Mouse (Mus musculus) myocyte (in vitro differentiated cells): ENCODE measurements around the gene Mrps26. TPM values are rescaled to one million over a fixed set of nuclear protein-coding genes. Genes with fewer than 3 reads are reported as not detected.

Experiments used
- H3K27me3 ChIP-seq: one replicate; pipeline ENCODE4 v1.6.1; 2011; ENCODE audit not compliant: control insufficient read depth, insufficient read depth, insufficient read length
- H3K36me3 ChIP-seq: one replicate; pipeline ENCODE4 v1.6.1; 2011; ENCODE audit not compliant: control insufficient read depth, insufficient read depth
- H3K4me2 ChIP-seq: one replicate; pipeline ENCODE4 v1.6.1; 2011; ENCODE audit warnings: low read depth, control low read depth
- H3K4me3 ChIP-seq: one replicate; pipeline ENCODE4 v1.5.1; 2011; ENCODE audit warnings: mild to moderate bottlenecking, control low read depth, moderate library complexity
- H3K79me2 ChIP-seq: one replicate; pipeline ENCODE4 v1.6.1; 2011; ENCODE audit not compliant: control insufficient read depth, insufficient read depth
- H3ac ChIP-seq: one replicate; pipeline ENCODE4 v1.6.1; 2011; ENCODE audit not compliant: control insufficient read depth, insufficient read length
- CEBPB ChIP-seq: IDR thresholded peaks from 2 replicates; pipeline ENCODE4 v1.6.1; 2011; ENCODE audit warnings: mild to moderate bottlenecking, moderate library complexity; ENCODE audit not compliant: poor library complexity, insufficient read depth, severe bottlenecking
- E2F4 ChIP-seq: IDR thresholded peaks from one replicate; pipeline ENCODE4 v1.6.1; 2011; ENCODE audit warnings: mild to moderate bottlenecking, control low read depth, moderate library complexity; ENCODE audit not compliant: insufficient read depth
- MAX ChIP-seq: IDR thresholded peaks from one replicate; pipeline ENCODE4 v1.6.1; 2011; ENCODE audit warnings: low read depth, mild to moderate bottlenecking, control low read depth
- MYOD1 ChIP-seq, 3 experiments: IDR thresholded peaks; one replicate each; pipeline ENCODE4 v1.6.1; 2011; ENCODE audit warnings: control low read depth in 2 of 3, low read depth in 2 of 3, mild to moderate bottlenecking in 2 of 3, moderate library complexity in 1 of 3; ENCODE audit not compliant: insufficient read length in 2 of 3, control insufficient read depth in 1 of 3
- MYOG ChIP-seq, 3 experiments: IDR thresholded peaks; one replicate each; pipeline ENCODE4 v1.6.1; 2011; ENCODE audit warnings: control low read depth in 2 of 3, low read depth in 2 of 3, mild to moderate bottlenecking in 2 of 3; ENCODE audit not compliant: insufficient read length in 2 of 3, control insufficient read depth in 1 of 3, insufficient read depth in 1 of 3
- POLR2A ChIP-seq: IDR thresholded peaks from one replicate; pipeline ENCODE4 v1.6.1; 2011; ENCODE audit warnings: low read depth, mild to moderate bottlenecking, control low read depth, moderate library complexity; ENCODE audit not compliant: insufficient read length
- POLR2AphosphoS2 ChIP-seq: IDR thresholded peaks from one replicate; pipeline ENCODE4 v1.6.1; 2011; ENCODE audit warnings: low read depth, control low read depth; ENCODE audit not compliant: insufficient read length
- REST ChIP-seq: IDR thresholded peaks from one replicate; pipeline ENCODE4 v1.6.1; 2011; ENCODE audit warnings: mild to moderate bottlenecking, control low read depth, moderate library complexity; ENCODE audit not compliant: insufficient read depth, insufficient read length
- SRF ChIP-seq: IDR thresholded peaks from one replicate; pipeline ENCODE4 v1.6.1; 2011; ENCODE audit warnings: low read depth; ENCODE audit not compliant: control insufficient read depth, insufficient read length
- TCF12 ChIP-seq: IDR thresholded peaks from one replicate; pipeline ENCODE4 v1.6.1; 2011; ENCODE audit warnings: mild to moderate bottlenecking, control low read depth; ENCODE audit not compliant: poor library complexity, insufficient read depth, severe bottlenecking
- TCF3 ChIP-seq: IDR thresholded peaks from one replicate; pipeline ENCODE4 v1.6.1; 2011; ENCODE audit warnings: low read depth, control low read depth; ENCODE audit not compliant: insufficient read length
- USF1 ChIP-seq: IDR thresholded peaks from one replicate; pipeline ENCODE4 v1.6.1; 2011; ENCODE audit warnings: low read depth, mild to moderate bottlenecking, control low read depth, moderate library complexity
- polyA plus RNA-seq: library from polyadenylated mRNA; unstranded; fragments of >200 nt; fragmentation: generic; extraction: Trizol; gene quantifications from one replicate; pipeline ENCODE4 v1.2.1, GENCODE M21; 2012; ENCODE audit warnings: missing spikeins

Mrps26 gene
- polyA plus RNA-seq, 1 experiment: 86.9 TPM

- H3K79me2 ChIP-seq: no peaks in the 10 kb centered on the region
- H3K36me3 ChIP-seq: peaks cover 38% of the 10 kb centered on the region
- no peak overlapping the region for H3K4me2 ChIP-seq
- H3ac ChIP-seq: no peak overlapping the region
- no peaks in the 10 kb centered on the region for H3K27me3 ChIP-seq
- H3K4me3 ChIP-seq: no peak overlapping the region
- TF ChIP-seq MAX: no peak
- no peak for TF ChIP-seq TCF3
- no peak for TF ChIP-seq POLR2AphosphoS2
- TF ChIP-seq POLR2A: no peak
- no peak for TF ChIP-seq MYOD1 (IDR thresholded peaks at IDR 0.05; ENCODE audit: control insufficient read depth in 1 of 3, insufficient read length in 2 of 3, low read depth in 2 of 3)
- TF ChIP-seq CEBPB: no peak
- TF ChIP-seq MYOG (IDR thresholded peaks at IDR 0.05; ENCODE audit: control insufficient read depth in 1 of 3, insufficient read depth in 1 of 3, insufficient read length in 2 of 3, low read depth in 2 of 3): no peak
- no peak for TF ChIP-seq USF1
Observed at GRCm38 (mm10) chr2:130528457-130528856, 35.1 kb upstream of the Mrps26 start.

DNA sequence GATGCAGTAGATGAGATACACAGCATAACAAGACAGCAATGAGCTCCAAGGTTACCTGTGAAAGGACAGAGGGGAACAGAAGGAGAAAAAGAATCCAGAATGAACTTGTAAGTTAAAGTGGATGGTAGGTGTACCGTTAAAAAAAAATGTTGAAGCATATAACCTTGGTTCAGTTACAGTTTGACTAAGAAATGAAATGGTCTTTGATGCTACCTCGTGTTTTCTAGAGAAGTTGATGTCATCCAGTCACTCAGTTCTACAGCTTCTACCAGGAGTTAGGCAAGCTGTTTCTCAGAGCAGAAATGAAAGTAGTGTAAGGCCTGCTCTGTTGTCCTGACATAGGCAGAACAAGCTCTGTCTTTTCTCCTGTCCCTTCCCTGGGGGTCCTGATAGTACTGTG lies 34.3 kb upstream of the Mrps26 start:
- H3ac ChIP-seq: no peak overlapping the region
- no peaks in the 10 kb centered on the region for H3K79me2 ChIP-seq
- no peak overlapping the region for H3K4me2 ChIP-seq
- H3K36me3 ChIP-seq: peaks cover 39% of the 10 kb centered on the region
- TF ChIP-seq REST (no peak), TCF3 (no peak), MYOG (IDR thresholded peaks at IDR 0.05; ENCODE audit: control insufficient read depth in 1 of 3, insufficient read depth in 1 of 3, insufficient read length in 2 of 3, low read depth in 2 of 3) (no peak), USF1 (no peak), E2F4 (no peak), MYOD1 (IDR thresholded peaks at IDR 0.05; ENCODE audit: control insufficient read depth in 1 of 3, insufficient read length in 2 of 3, low read depth in 2 of 3) (no peak), SRF (no peak), MAX (no peak), TCF12 (no peak), POLR2A (no peak), POLR2AphosphoS2 (no peak), CEBPB (no peak)
- no peaks in the 10 kb centered on the region for H3K27me3 ChIP-seq
- no peak overlapping the region for H3K4me3 ChIP-seq

- Histone ChIP-seq H3ac (no peak overlapping the region), H3K4me2 (no peak overlapping the region), H3K4me3 (no peak overlapping the region), H3K27me3 (no peaks in the 10 kb centered on the region), H3K36me3 (peaks cover 45% of the 10 kb centered on the region), H3K79me2 (no peaks in the 10 kb centered on the region)
- TF ChIP-seq POLR2A: no peak
Observed at GRCm38 (mm10) chr2:130529925-130530324, 33.6 kb upstream of the Mrps26 start.

DNA sequence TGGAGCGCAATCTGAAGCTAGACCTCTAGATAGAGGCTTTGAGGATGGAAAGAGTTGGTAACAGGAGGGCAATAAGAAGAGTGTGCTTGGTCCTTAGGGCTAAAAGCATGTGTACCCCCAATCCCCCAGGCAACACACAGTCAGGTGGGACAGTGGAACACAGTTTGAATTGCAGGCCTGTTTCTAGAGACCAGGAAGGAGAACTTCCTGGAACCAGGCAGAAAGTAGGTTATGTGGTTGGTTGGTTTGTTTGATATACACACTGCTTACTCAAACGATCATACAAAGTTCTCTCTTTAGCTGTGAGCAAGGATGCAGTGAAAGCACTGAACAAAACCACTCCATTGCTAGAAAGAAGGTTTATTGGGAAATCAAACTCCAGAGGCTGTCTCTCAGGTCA lies 31.3 kb upstream of the Mrps26 start:
- no peaks in the 10 kb centered on the region for H3K27me3 ChIP-seq
- no peak overlapping the region for H3ac ChIP-seq
- H3K4me3 ChIP-seq: no peak overlapping the region
- TF ChIP-seq MAX (no peak), POLR2AphosphoS2 (no peak), TCF12 (no peak), SRF (no peak), POLR2A (no peak), CEBPB (no peak), REST (no peak), TCF3 (no peak), MYOD1 (IDR thresholded peaks at IDR 0.05; ENCODE audit: control insufficient read depth in 1 of 3, insufficient read length in 2 of 3, low read depth in 2 of 3) (no peak), E2F4 (no peak), MYOG (IDR thresholded peaks at IDR 0.05; ENCODE audit: control insufficient read depth in 1 of 3, insufficient read depth in 1 of 3, insufficient read length in 2 of 3, low read depth in 2 of 3) (no peak), USF1 (no peak)
- H3K4me2 ChIP-seq: no peak overlapping the region
- H3K36me3 ChIP-seq: peaks cover 53% of the 10 kb centered on the region
- no peaks in the 10 kb centered on the region for H3K79me2 ChIP-seq

DNA sequence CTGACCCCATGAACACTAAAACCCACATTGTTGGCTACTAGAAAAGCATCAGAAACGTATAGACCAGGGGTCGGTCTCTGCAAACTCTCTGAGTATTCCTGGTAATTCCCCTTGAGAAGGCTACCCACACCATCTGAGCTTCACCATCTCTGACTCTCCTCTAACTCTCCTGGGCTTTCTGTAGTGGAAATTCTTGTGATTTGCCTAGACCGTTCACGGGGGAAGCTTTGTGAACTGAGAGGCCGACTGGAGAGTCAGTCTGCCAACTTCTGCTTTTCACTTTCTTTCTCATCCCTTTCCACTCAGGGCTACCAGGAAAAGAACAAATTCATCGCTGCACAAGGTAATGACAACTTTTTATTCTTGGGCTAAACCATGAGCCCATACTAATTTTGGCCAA lies 28.5 kb upstream of the Mrps26 start:
- TF ChIP-seq POLR2AphosphoS2 (no peak), SRF (no peak), E2F4 (no peak), TCF3 (no peak), CEBPB (no peak), USF1 (no peak), MYOG (IDR thresholded peaks at IDR 0.05; ENCODE audit: control insufficient read depth in 1 of 3, insufficient read depth in 1 of 3, insufficient read length in 2 of 3, low read depth in 2 of 3) (no peak), TCF12 (no peak), REST (no peak), POLR2A (no peak)
- Histone ChIP-seq H3ac (no peak overlapping the region), H3K4me2 (no peak overlapping the region), H3K4me3 (no peak overlapping the region), H3K79me2 (no peaks in the 10 kb centered on the region), H3K36me3 (peaks cover 64% of the 10 kb centered on the region), H3K27me3 (no peaks in the 10 kb centered on the region)
